21 mouse cellular contexts compared by ENCODE assay signal in the genomic region with DNA sequence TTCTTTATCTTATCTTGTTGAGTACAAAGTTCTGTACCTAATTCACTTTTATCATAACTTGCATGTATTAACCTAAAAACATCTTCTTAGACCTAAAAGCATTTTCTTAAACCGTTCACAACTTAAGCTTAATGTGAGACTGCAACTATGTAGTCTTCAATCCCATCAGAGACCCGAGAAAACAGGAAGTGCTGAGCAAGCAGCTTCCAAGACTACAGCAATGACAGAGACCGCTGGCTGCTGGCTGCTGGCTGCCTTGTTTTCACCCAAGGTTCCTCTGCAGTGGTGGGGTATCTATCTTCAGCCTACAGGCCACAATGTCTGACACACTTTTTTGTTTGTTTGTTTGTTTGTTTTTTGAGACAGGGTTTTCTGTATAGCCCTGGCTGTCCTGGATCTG. TPM values are rescaled to one million over a fixed set of nuclear protein-coding genes. Genes with fewer than 3 reads are reported as not detected.
A peak's percentile ranks its signal among the peaks of the same experiment; 100 is the strongest.
DNase-seq lines count a peak whose midpoint lies in the region; ATAC-seq lines count a peak whose summit lies in the region.
"Had no signal": no experiment of that assay in that cellular context is flagged by ENCODE, and none has a peak within 500 bp of the region (broad histone marks: within the 10 kb centered on the region; RNA-seq: fewer than 3 reads in every experiment).

No protein-coding gene starts in this region.

- 0 out of 2 replicates have a peak overlapping the region, but pooled peaks have one; percentile 35 for H3K9ac ChIP-seq in liver, embryonic 13.5 days
- H3K9ac ChIP-seq in liver, embryonic 11.5 days (ENCODE audit: low read depth, low read length): no peak overlapping the region
- no peak overlapping the region for H3K9ac ChIP-seq in ES-E14 (ENCODE audit: insufficient read depth, low read depth, low read length, poor library complexity, severe bottlenecking)
- no peak overlapping the region for H3K9ac ChIP-seq in heart, embryonic 11.5 days (ENCODE audit: low read depth, low read length)
- H3K9ac ChIP-seq: hindbrain, embryonic 12.5 days had no signal

- H3K79me2 ChIP-seq in macrophage (ENCODE audit: inconsistent target): peaks cover 21% of the 10 kb centered on the region

- peaks cover 48% of the 10 kb centered on the region for H3K4me1 ChIP-seq in liver, embryonic 13.5 days (replicated peaks)
- peaks cover 17% of the 10 kb centered on the region for H3K4me1 ChIP-seq in liver, embryonic 11.5 days (replicated peaks; ENCODE audit: control insufficient read depth, insufficient read depth, low read length)
- H3K4me1 ChIP-seq in ES-E14 (ENCODE audit: control insufficient read depth in 2 of 2, insufficient read depth in 2 of 2, low read length in 2 of 2, poor library complexity in 1 of 2): peaks cover 0 to 6% of the 10 kb centered on the region in 2 experiments; a peak in 1 of 4 replicates
- H3K4me1 ChIP-seq in heart, embryonic 11.5 days (ENCODE audit: control insufficient read depth, insufficient read depth, low read length): peaks cover 4% of the 10 kb centered on the region; the same call in 1 of the 2 replicates
- peaks cover 19% of the 10 kb centered on the region for H3K4me1 ChIP-seq in forebrain, embryonic 10.5 days

- no peak for DNase-seq in liver, embryonic 13.5 days
- no peak for DNase-seq in liver, embryonic 11.5 days (ENCODE audit: low spot score)
- DNase-seq in ES-E14 (ENCODE audit: low read depth, low spot score): no peak
- no peak for DNase-seq in forebrain, embryonic 10.5 days (ENCODE audit: extremely low spot score, low spot score)
- DNase-seq: adrenal gland, postnatal 10 days; cerebellum, adult 18-20 months; cerebellum, adult 9-11 months; cerebellum, postnatal 36 days; gastrocnemius, adult 2 months; gastrocnemius, postnatal 25 days; heart, adult 11 months; heart, postnatal 10 days; heart, postnatal 4 days had no signal

- H3K9me3 ChIP-seq in liver, embryonic 13.5 days (replicated peaks): no peaks in the 10 kb centered on the region
- H3K9me3 ChIP-seq in liver, embryonic 11.5 days (ENCODE audit: control insufficient read depth, low read length): no peaks in the 10 kb centered on the region
- H3K9me3 ChIP-seq in ES-E14 (ENCODE audit: control insufficient read depth, insufficient read depth, low read depth, low read length): no peaks in the 10 kb centered on the region
- H3K9me3 ChIP-seq in heart, embryonic 11.5 days (replicated peaks; ENCODE audit: control insufficient read depth, low read length): no peaks in the 10 kb centered on the region
- no peaks in the 10 kb centered on the region for H3K9me3 ChIP-seq in forebrain, embryonic 10.5 days
- H3K9me3 ChIP-seq: embryonic facial prominence, embryonic 10.5 days; G1E; hindbrain, embryonic 12.5 days had no signal

- no peak for ATAC-seq in liver, embryonic 13.5 days (ENCODE audit: low read depth)
- ATAC-seq in liver, embryonic 11.5 days (replicated peaks; ENCODE audit: low FRiP score): no peak
- ATAC-seq in granulocyte monocyte progenitor cell, adult 5-6 weeks (replicated peaks; ENCODE audit: poor library complexity, severe bottlenecking): 0 out of 2 replicates have a peak, but pooled peaks have one; percentile 25
- no peak for ATAC-seq in heart, embryonic 11.5 days (replicated peaks; ENCODE audit: insufficient number of reproducible peaks, low FRiP score, low TSS enrichment)
- ATAC-seq: forebrain, embryonic 14.5 days; hindbrain, embryonic 16.5 days had no signal

- H3K4me3 ChIP-seq in liver, embryonic 13.5 days (replicated peaks): no peak overlapping the region
- no peak overlapping the region for H3K4me3 ChIP-seq in liver, embryonic 11.5 days (ENCODE audit: low read depth, low read length)
- H3K4me3 ChIP-seq in ES-E14 (ENCODE audit: insufficient read depth in 1 of 2, low read depth in 1 of 2, low read length in 2 of 2, poor library complexity in 1 of 2, severe bottlenecking in 1 of 2) (no peak overlapping the region), macrophage (ENCODE audit: inconsistent target) (no peak overlapping the region)
- H3K4me3 ChIP-seq in heart, embryonic 11.5 days (ENCODE audit: low read depth, low read length): no peak overlapping the region
- H3K4me3 ChIP-seq in forebrain, embryonic 10.5 days: no peak overlapping the region
- H3K4me3 ChIP-seq: gastrocnemius, adult 2 months; hindbrain, embryonic 12.5 days had no signal

- peak overlapping the region; percentile 48 for H3K27ac ChIP-seq in liver, embryonic 13.5 days
- H3K27ac ChIP-seq in liver, embryonic 11.5 days (ENCODE audit: low read depth, low read length): no peak overlapping the region
- no peak overlapping the region for H3K27ac ChIP-seq in ES-E14 (ENCODE audit: insufficient read depth, low read depth, low read length, poor library complexity, severe bottlenecking)
- H3K27ac ChIP-seq in macrophage: peak overlapping the region; percentile 42
- H3K27ac ChIP-seq in heart, embryonic 11.5 days (ENCODE audit: low read depth, low read length): no peak overlapping the region
- no peak overlapping the region for H3K27ac ChIP-seq in forebrain, embryonic 10.5 days
- H3K27ac ChIP-seq: embryonic facial prominence, embryonic 10.5 days; gastrocnemius, adult 2 months; hindbrain, embryonic 12.5 days had no signal

- H3K4me2 ChIP-seq in liver, embryonic 13.5 days: no peak overlapping the region
- H3K4me2 ChIP-seq in liver, embryonic 11.5 days: no peak overlapping the region
- H3K4me2 ChIP-seq in heart, embryonic 11.5 days: no peak overlapping the region
- H3K4me2 ChIP-seq: hindbrain, embryonic 12.5 days had no signal

- WGBS in liver, embryonic 13.5 days (ENCODE audit: insufficient replicate concordance): 37% methylated on average over 3 of the region's 3 CpGs
- WGBS in liver, embryonic 11.5 days: 52% methylated on average over 3 of the region's 3 CpGs
- WGBS in macrophage (ENCODE audit: missing documents): 29% methylated on average over 3 of the region's 3 CpGs
- WGBS in heart, embryonic 11.5 days (ENCODE audit: insufficient replicate concordance): 71% methylated on average over 3 of the region's 3 CpGs
- 83% methylated on average over 3 of the region's 3 CpGs for WGBS in forebrain, embryonic 10.5 days

- in situ Hi-C loops in ES-E14 (cut with MboI; ENCODE audit: low sequenced_read_pairs in 2 of 2, unreplicated experiment in 2 of 2): no loop called here

- H3K36me3 ChIP-seq in liver, embryonic 13.5 days: peaks cover 22% of the 10 kb centered on the region
- H3K36me3 ChIP-seq in liver, embryonic 11.5 days (ENCODE audit: control insufficient read depth, insufficient read depth, low read length): peaks cover 19% of the 10 kb centered on the region
- H3K36me3 ChIP-seq in ES-E14 (ENCODE audit: control insufficient read depth, insufficient read depth, low read length, poor library complexity, severe bottlenecking) (peaks cover 18% of the 10 kb centered on the region), macrophage (ENCODE audit: inconsistent target) (peaks cover 17% of the 10 kb centered on the region)
- peaks cover 18% of the 10 kb centered on the region for H3K36me3 ChIP-seq in heart, embryonic 11.5 days (ENCODE audit: control insufficient read depth, insufficient read depth, low read length)
- peaks cover 26% of the 10 kb centered on the region for H3K36me3 ChIP-seq in forebrain, embryonic 10.5 days (replicated peaks)

- H3K27me3 ChIP-seq in liver, embryonic 13.5 days: no peaks in the 10 kb centered on the region
- H3K27me3 ChIP-seq in liver, embryonic 11.5 days (replicated peaks; ENCODE audit: control insufficient read depth, insufficient read depth, low read length): no peaks in the 10 kb centered on the region
- no peaks in the 10 kb centered on the region for H3K27me3 ChIP-seq in heart, embryonic 11.5 days (ENCODE audit: control insufficient read depth, insufficient read depth, low read length)
- no peaks in the 10 kb centered on the region for H3K27me3 ChIP-seq in forebrain, embryonic 10.5 days (ENCODE audit: poor library complexity, severe bottlenecking)
- H3K27me3 ChIP-seq: hindbrain, embryonic 12.5 days had no signal

RNA-seq across cellular contexts. Expression of a gene that starts 1.9 kb away (rescaled TPM):
- polyA plus RNA-seq in liver, embryonic 13.5 days (2015; fragmentation: Nextera tagmentation; extraction: Ambion mirVana): 188 and 213 TPM in 2 replicates
- 324 and 347 TPM in 2 replicates for polyA plus RNA-seq in liver, embryonic 11.5 days (2014; fragmentation: Nextera tagmentation; extraction: Ambion mirVana)
- total RNA-seq in ES-E14 (2012; rRNA removed): 226 and 262 TPM in 2 replicates
- total RNA-seq in granulocyte monocyte progenitor cell, adult 5-6 weeks (2014; fragmentation: Nextera tagmentation): 155 and 159 TPM in 2 replicates
- 282 TPM in 2 replicates for total RNA-seq in granulocyte monocyte progenitor cell, adult 5-6 weeks (2017)
- 100 to 1,000 TPM in 7 of 26 experiments, 10 to 100 TPM in 19; 25.0 to 117 (median 78.2) TPM for total RNA-seq in macrophage (2018; cell fraction: chromatin; rRNA removed)
- total RNA-seq in macrophage (2018; cell fraction: cytosol; rRNA removed): 100 to 1,000 TPM; 117 to 186 (median 143) TPM
- total RNA-seq in macrophage (2018; cell fraction: nucleus; rRNA removed): 100 to 1,000 TPM in 6 of 26 experiments, 10 to 100 TPM in 20; 39.9 to 113 (median 78.9) TPM
- 149 to 321 TPM (median 192 TPM) in 3 replicates for polyA plus RNA-seq in macrophage (2018)
- polyA plus RNA-seq in heart, embryonic 11.5 days (2014; fragmentation: Nextera tagmentation; extraction: Ambion mirVana): 316 and 322 TPM in 2 replicates
- 361 TPM in 2 replicates for polyA plus RNA-seq in forebrain, embryonic 10.5 days (2016; fragmentation: Nextera tagmentation; extraction: Ambion mirVana)

RNA-seq across cellular contexts. Expression of a gene that starts 16.5 kb away (rescaled TPM):
- polyA plus RNA-seq in liver, embryonic 13.5 days (2015; fragmentation: Nextera tagmentation; extraction: Ambion mirVana): 0.69 and 1.00 TPM in 2 replicates
- 1.4 and 2.0 TPM in 2 replicates for polyA plus RNA-seq in liver, embryonic 11.5 days (2014; fragmentation: Nextera tagmentation; extraction: Ambion mirVana)
- 1.1 and 2.4 TPM in 2 replicates for total RNA-seq in ES-E14 (2012; rRNA removed)
- total RNA-seq in granulocyte monocyte progenitor cell, adult 5-6 weeks (2014; fragmentation: Nextera tagmentation): 1.5 and 8.2 TPM in 2 replicates
- 0.39 TPM in 1 of 2 replicates, not detected in the other for total RNA-seq in granulocyte monocyte progenitor cell, adult 5-6 weeks (2017)
- total RNA-seq in macrophage (2018; cell fraction: chromatin; rRNA removed): 1 to 10 TPM in 10 of 26 experiments, under 1 TPM in 1, not detected in 15; 0.55 to 5.4 (median 2.3) TPM
- 10 to 100 TPM; 11.2 to 39.7 (median 20.6) TPM for total RNA-seq in macrophage (2018; cell fraction: cytosol; rRNA removed)
- total RNA-seq in macrophage (2018; cell fraction: nucleus; rRNA removed): 10 to 100 TPM in 2 of 26 experiments, 1 to 10 TPM in 24; 1.0 to 11.2 (median 4.9) TPM
- polyA plus RNA-seq in macrophage (2018): 6.3 to 39.6 TPM (median 12.2 TPM) in 3 replicates
- polyA plus RNA-seq in heart, embryonic 11.5 days (2014; fragmentation: Nextera tagmentation; extraction: Ambion mirVana): 11.1 and 11.3 TPM in 2 replicates
- polyA plus RNA-seq in forebrain, embryonic 10.5 days (2016; fragmentation: Nextera tagmentation; extraction: Ambion mirVana): 4.9 and 5.2 TPM in 2 replicates

RNA-seq across cellular contexts. Expression of a gene that starts 18.3 kb away (rescaled TPM):
- 10.6 and 10.9 TPM in 2 replicates for polyA plus RNA-seq in liver, embryonic 13.5 days (2015; fragmentation: Nextera tagmentation; extraction: Ambion mirVana)
- polyA plus RNA-seq in liver, embryonic 11.5 days (2014; fragmentation: Nextera tagmentation; extraction: Ambion mirVana): 19.6 and 20.0 TPM in 2 replicates
- 18.3 and 20.1 TPM in 2 replicates for total RNA-seq in ES-E14 (2012; rRNA removed)
- total RNA-seq in granulocyte monocyte progenitor cell, adult 5-6 weeks (2014; fragmentation: Nextera tagmentation): 10.0 and 35.1 TPM in 2 replicates
- 4.8 and 9.4 TPM in 2 replicates for total RNA-seq in granulocyte monocyte progenitor cell, adult 5-6 weeks (2017)
- 100 to 1,000 TPM in 15 of 26 experiments, 10 to 100 TPM in 11; 69.4 to 316 (median 143) TPM for total RNA-seq in macrophage (2018; cell fraction: chromatin; rRNA removed)
- 10 to 100 TPM; 14.7 to 47.5 (median 21.7) TPM for total RNA-seq in macrophage (2018; cell fraction: cytosol; rRNA removed)
- 100 to 1,000 TPM in 11 of 26 experiments, 10 to 100 TPM in 15; 53.4 to 149 (median 91.2) TPM for total RNA-seq in macrophage (2018; cell fraction: nucleus; rRNA removed)
- 19.8 to 23.0 TPM (median 21.8 TPM) in 3 replicates for polyA plus RNA-seq in macrophage (2018)
- 34.0 and 36.3 TPM in 2 replicates for polyA plus RNA-seq in heart, embryonic 11.5 days (2014; fragmentation: Nextera tagmentation; extraction: Ambion mirVana)
- polyA plus RNA-seq in forebrain, embryonic 10.5 days (2016; fragmentation: Nextera tagmentation; extraction: Ambion mirVana): 17.8 and 17.9 TPM in 2 replicates

RNA-seq across cellular contexts. Expression of a gene that starts 30.3 kb away (rescaled TPM):
- 14.1 and 15.1 TPM in 2 replicates for polyA plus RNA-seq in liver, embryonic 13.5 days (2015; fragmentation: Nextera tagmentation; extraction: Ambion mirVana)
- polyA plus RNA-seq in liver, embryonic 11.5 days (2014; fragmentation: Nextera tagmentation; extraction: Ambion mirVana): 19.5 and 22.7 TPM in 2 replicates
- total RNA-seq in ES-E14 (2012; rRNA removed): 0.31 and 0.32 TPM in 2 replicates
- total RNA-seq in granulocyte monocyte progenitor cell, adult 5-6 weeks (2014; fragmentation: Nextera tagmentation): 208 and 244 TPM in 2 replicates
- 114 and 139 TPM in 2 replicates for total RNA-seq in granulocyte monocyte progenitor cell, adult 5-6 weeks (2017)
- 100 to 1,000 TPM in 21 of 26 experiments, 10 to 100 TPM in 5; 72.3 to 238 (median 156) TPM for total RNA-seq in macrophage (2018; cell fraction: chromatin; rRNA removed)
- total RNA-seq in macrophage (2018; cell fraction: cytosol; rRNA removed): 100 to 1,000 TPM; 241 to 433 (median 325) TPM
- total RNA-seq in macrophage (2018; cell fraction: nucleus; rRNA removed): 100 to 1,000 TPM; 111 to 275 (median 166) TPM
- 298 to 440 TPM (median 373 TPM) in 3 replicates for polyA plus RNA-seq in macrophage (2018)
- polyA plus RNA-seq in heart, embryonic 11.5 days (2014; fragmentation: Nextera tagmentation; extraction: Ambion mirVana): 1.7 and 1.9 TPM in 2 replicates
- 2.8 and 3.1 TPM in 2 replicates for polyA plus RNA-seq in forebrain, embryonic 10.5 days (2016; fragmentation: Nextera tagmentation; extraction: Ambion mirVana)

Comparison
In these comparisons a context has a peak if more than half of its experiments do, and no peak if none do; other contexts are left out.
1. H3K27ac ChIP-seq: peak in liver, embryonic 13.5 days (single experiment) and macrophage (single experiment); none in liver, embryonic 11.5 days (single experiment), ES-E14 (single experiment), heart, embryonic 11.5 days (single experiment) and forebrain, embryonic 10.5 days (single experiment).